Mouse (Mus musculus): ENCODE results near the gene Rnf227. TPM values are rescaled to one million over a fixed set of nuclear protein-coding genes. Genes with fewer than 3 reads are reported as not detected.
A peak's percentile ranks its signal among the peaks of the same experiment; 100 is the strongest.

The Rnf227 gene
- polyA plus RNA-seq, 1 experiment = 135 TPM

DNA sequence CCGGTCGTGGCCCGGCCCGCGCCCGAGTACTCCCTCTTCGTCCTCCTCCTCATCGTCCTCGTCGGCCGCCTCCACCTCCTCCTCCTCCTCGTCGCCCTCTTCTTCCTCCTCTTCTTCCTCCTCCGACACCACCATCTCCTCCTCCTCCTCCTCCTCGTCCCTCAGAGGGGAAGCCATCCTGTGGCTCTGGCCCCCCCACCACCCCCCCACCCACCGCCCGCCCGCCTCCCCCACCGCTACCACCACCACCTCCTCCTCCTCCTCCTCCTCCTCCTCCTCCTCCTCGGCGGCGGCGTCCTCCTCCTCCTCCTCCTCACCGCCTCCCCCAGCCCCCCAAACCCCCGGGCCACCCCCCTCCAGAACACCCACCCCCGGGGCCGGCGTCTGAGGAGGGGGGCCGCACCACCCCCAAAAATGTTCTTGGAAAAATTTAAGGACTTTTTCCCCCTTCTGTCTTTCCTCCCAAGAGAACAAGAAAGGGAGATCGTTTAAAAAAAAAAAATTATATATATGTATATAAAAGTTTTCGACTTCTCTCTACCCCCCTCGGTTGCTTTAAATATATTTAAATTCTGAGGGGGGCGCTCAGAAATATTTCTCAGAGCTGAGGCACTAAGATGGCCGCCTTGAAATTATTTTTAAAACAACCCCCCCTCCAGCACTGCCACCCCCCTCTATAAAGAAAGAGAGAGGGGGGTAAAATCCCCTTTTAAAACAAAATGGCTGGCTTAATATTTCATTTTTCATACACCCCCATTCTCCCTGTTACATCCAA lies 29.1 kb downstream of the Rnf227 start, which contains the start of gene Chd3:
Gene Chd3, minus strand, starts transcription at position 192 of the 775 bp plus-strand sequence.
- peak within 1 kb of the TSS; percentile 49 for H3K27ac ChIP-seq (ENCODE audit: insufficient read depth, low read length)
- peak within 1 kb of the TSS; percentile 90 for H3K4me3 ChIP-seq (replicated peaks; ENCODE audit: insufficient read depth, low read depth, low read length)
- TF ChIP-seq POLR2A (IDR thresholded peaks at IDR 0.05; ENCODE audit: borderline replicate concordance, insufficient read depth, low read length) (no peak), CTCF (IDR thresholded peaks at IDR 0.05; ENCODE audit: borderline replicate concordance, insufficient read depth, low read depth, low read length) (no peak)
- H3K4me1 ChIP-seq (ENCODE audit: control insufficient read depth, insufficient read depth, low read length) = peaks cover 43% of the 10 kb centered on the region
- DNase-seq = no peak
- 2% methylated on average over 13 of the region's 34 CpGs for WGBS
- no peaks in the 10 kb centered on the region for H3K27me3 ChIP-seq (ENCODE audit: control insufficient read depth, insufficient read depth, low read length)

DNA sequence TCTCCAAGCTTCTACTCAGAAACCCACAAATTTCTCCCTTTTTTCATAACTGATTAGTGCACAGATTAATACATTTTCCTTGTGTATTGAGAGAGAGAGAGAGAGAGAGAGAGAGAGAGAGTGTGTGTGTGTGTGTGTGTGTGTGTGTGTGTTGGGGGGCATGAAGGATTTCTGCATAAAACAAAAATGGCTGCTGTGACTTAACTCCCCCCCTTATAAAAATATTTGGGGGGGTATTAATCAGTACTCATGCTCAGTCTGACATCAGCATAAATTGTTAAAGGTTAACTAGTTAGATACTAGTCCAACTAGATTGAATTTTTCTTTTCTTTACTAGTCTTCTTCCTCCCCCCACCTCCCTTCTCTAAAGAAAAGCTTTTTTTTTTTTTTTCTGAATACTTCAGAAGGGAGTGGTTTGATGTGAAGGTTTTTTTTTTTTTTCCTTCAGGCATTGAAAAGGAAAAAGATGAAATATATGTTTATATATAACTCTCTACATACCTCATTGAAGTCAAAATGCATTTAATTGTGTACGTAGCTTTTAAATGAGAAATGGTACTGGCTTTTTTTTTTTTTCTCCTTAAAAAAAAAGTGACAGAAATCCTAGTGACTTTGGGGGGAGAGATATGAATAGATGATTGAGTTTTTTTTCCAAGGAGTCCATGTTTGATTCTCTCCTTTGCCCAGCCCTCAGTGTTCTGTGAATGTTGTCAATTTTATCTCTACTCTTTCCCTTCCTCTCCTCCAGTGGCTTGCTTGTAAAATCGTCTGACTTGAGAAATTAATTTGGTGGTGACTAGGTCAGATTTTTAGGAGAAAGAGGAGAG lies 29.9 kb downstream of the Rnf227 start:
- Histone ChIP-seq H3K27ac (ENCODE audit: insufficient read depth, low read length) (no peak overlapping the region), H3K27me3 (ENCODE audit: control insufficient read depth, insufficient read depth, low read length) (no peaks in the 10 kb centered on the region), H3K4me3 (replicated peaks; ENCODE audit: insufficient read depth, low read depth, low read length) (no peak overlapping the region), H3K4me1 (ENCODE audit: control insufficient read depth, insufficient read depth, low read length) (peaks cover 35% of the 10 kb centered on the region)
- WGBS = 75% methylated on average over 2 of the region's 2 CpGs
- TF ChIP-seq POLR2A (IDR thresholded peaks at IDR 0.05; ENCODE audit: borderline replicate concordance, insufficient read depth, low read length) (no peak), CTCF (IDR thresholded peaks at IDR 0.05; ENCODE audit: borderline replicate concordance, insufficient read depth, low read depth, low read length) (no peak)
- no peak for DNase-seq

DNA sequence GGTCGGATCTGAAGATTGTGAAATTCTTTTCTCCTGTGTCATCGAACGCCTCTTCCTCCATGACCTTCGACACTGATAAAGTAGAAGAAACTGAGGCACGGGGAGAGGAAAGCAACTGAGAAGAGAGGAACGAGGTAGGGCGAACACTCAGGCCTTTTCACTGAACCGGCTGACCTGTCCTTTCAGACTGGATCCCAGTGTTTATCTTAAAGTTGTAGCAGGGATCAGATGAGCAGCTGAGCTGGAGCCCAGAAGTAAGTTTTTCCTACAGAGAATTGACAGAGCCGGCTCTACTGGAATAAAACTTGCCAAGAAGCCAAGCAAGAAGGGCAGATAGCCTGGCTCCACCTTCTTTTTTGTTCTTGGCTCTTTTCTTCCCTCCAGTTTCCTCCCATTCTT lies 30.6 kb downstream of the Rnf227 start:
- no peak for DNase-seq
- no peak for TF ChIP-seq CTCF (IDR thresholded peaks at IDR 0.05; ENCODE audit: borderline replicate concordance, insufficient read depth, low read depth, low read length)
- TF ChIP-seq POLR2A (IDR thresholded peaks at IDR 0.05; ENCODE audit: borderline replicate concordance, insufficient read depth, low read length) = no peak
- no peak overlapping the region for H3K4me3 ChIP-seq (replicated peaks; ENCODE audit: insufficient read depth, low read depth, low read length)
- no peaks in the 10 kb centered on the region for H3K27me3 ChIP-seq (ENCODE audit: control insufficient read depth, insufficient read depth, low read length)
- H3K27ac ChIP-seq (ENCODE audit: insufficient read depth, low read length) = no peak overlapping the region
- H3K4me1 ChIP-seq (ENCODE audit: control insufficient read depth, insufficient read depth, low read length) = peaks cover 29% of the 10 kb centered on the region
- WGBS = 71% methylated on average over 9 of the region's 9 CpGs

- no peak for TF ChIP-seq POLR2A (IDR thresholded peaks at IDR 0.05; ENCODE audit: borderline replicate concordance, insufficient read depth, low read length)
- no peak for TF ChIP-seq CTCF (IDR thresholded peaks at IDR 0.05; ENCODE audit: borderline replicate concordance, insufficient read depth, low read depth, low read length)
- no peak for DNase-seq
- Histone ChIP-seq H3K27me3 (ENCODE audit: control insufficient read depth, insufficient read depth, low read length) (no peaks in the 10 kb centered on the region), H3K27ac (ENCODE audit: insufficient read depth, low read length) (peak overlapping the region; percentile 3; the same call in 1 of the 2 replicates), H3K4me1 (ENCODE audit: control insufficient read depth, insufficient read depth, low read length) (peaks cover 24% of the 10 kb centered on the region), H3K4me3 (replicated peaks; ENCODE audit: insufficient read depth, low read depth, low read length) (no peak overlapping the region)
- WGBS = 33% methylated on average over 12 of the region's 12 CpGs
Observed at GRCm38 (mm10) chr11:69371601-69372000, 31.3 kb downstream of the Rnf227 start.

DNA sequence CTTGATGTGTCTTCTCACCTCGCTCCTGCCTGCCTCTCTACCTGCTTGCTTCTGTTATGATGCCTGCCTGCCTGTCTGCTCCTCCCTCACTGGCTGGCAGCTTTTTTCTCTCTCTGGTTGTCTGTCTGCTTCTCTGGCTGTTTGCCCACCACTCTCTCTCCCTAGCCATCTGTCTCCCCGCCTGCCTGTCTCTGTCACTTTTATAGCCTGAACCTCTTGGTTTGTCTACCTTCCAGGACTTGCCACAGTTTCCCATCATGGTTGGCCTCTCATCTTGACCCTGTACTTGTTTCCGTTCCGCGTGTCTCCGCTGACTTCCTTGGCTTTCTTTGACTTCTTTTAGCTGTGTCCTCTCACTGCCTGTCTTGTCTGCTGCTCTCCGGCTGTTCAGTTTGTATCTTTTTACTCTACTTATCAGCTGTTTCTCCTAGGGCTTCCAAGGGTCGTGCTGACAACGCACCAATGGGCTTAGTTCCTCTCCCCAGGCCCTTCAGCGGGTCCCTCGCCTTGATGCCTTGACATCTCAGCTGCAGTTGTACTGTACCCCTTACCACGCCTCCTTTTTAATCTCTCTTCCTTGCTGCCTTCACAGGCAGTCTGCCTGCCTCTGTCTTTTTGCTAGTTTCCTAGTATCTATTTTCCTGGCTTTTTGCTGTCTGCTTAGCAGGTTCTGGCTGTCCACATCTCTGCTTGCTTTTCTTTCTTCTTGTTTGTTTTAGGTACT lies 32.0 kb downstream of the Rnf227 start:
- DNase-seq = peak; percentile 91 to 96
- Histone ChIP-seq H3K27me3 (ENCODE audit: control insufficient read depth, insufficient read depth, low read length) (no peaks in the 10 kb centered on the region), H3K4me1 (ENCODE audit: control insufficient read depth, insufficient read depth, low read length) (peaks cover 24% of the 10 kb centered on the region), H3K27ac (ENCODE audit: insufficient read depth, low read length) (peak overlapping the region; percentile 72), H3K4me3 (replicated peaks; ENCODE audit: insufficient read depth, low read depth, low read length) (peak overlapping the region; percentile 15)
- TF ChIP-seq CTCF (IDR thresholded peaks at IDR 0.05; ENCODE audit: borderline replicate concordance, insufficient read depth, low read depth, low read length) (no peak), POLR2A (IDR thresholded peaks at IDR 0.05; ENCODE audit: borderline replicate concordance, insufficient read depth, low read length) (peak; percentile 29; the same call in 1 of the 2 replicates)
- 7% methylated on average over 12 of the region's 12 CpGs for WGBS

- Histone ChIP-seq H3K4me1 (ENCODE audit: control insufficient read depth, insufficient read depth, low read length) (peaks cover 23% of the 10 kb centered on the region), H3K27ac (ENCODE audit: insufficient read depth, low read length) (no peak overlapping the region; the same call in 1 of the 2 replicates), H3K27me3 (ENCODE audit: control insufficient read depth, insufficient read depth, low read length) (no peaks in the 10 kb centered on the region), H3K4me3 (replicated peaks; ENCODE audit: insufficient read depth, low read depth, low read length) (no peak overlapping the region)
- WGBS = 63% methylated on average over 3 of the region's 3 CpGs
- DNase-seq = no peak
- no peak for TF ChIP-seq POLR2A (IDR thresholded peaks at IDR 0.05; ENCODE audit: borderline replicate concordance, insufficient read depth, low read length)
- peak; percentile 30; the same call in 1 of the 2 replicates for TF ChIP-seq CTCF (IDR thresholded peaks at IDR 0.05; ENCODE audit: borderline replicate concordance, insufficient read depth, low read depth, low read length)
Observed at GRCm38 (mm10) chr11:69372780-69373170, 32.5 kb downstream of the Rnf227 start.

DNA sequence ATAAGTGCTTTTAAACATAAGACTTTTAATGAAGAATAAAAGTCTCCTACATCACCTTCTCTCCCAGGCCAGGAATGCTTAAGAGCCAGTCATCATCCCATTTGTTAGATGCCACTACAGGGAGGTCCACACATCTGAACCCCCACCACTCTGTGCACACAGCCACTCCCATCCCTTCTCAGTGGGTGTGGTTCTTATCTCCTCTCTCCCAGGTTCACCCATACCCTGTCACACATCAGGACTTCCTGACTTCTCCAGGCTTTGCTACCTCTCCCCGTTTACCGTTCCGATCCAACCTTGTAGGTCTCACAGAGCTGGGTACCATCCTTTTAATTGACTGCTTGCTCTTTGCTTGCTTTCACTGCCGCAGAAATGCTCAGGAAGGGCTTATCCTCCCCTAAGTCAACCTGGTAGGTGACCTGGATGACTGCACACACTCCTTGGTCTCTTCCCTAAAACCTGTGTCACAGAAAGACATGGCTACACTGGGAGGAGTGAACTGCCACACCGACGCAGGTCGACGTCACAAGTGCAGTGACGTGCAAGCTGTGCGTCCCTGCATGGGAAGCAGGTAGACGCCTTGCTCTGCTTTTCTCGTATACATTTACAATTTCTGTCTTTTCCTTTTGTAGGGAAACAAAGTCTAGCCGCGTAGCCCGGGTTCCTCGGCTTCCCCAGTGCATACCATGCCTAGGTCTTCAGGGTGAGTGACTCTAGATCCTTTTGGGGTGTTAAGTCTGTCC lies 33.1 kb downstream of the Rnf227 start:
- Histone ChIP-seq H3K4me3 (replicated peaks; ENCODE audit: insufficient read depth, low read depth, low read length) (no peak overlapping the region), H3K27me3 (ENCODE audit: control insufficient read depth, insufficient read depth, low read length) (no peaks in the 10 kb centered on the region), H3K27ac (ENCODE audit: insufficient read depth, low read length) (no peak overlapping the region), H3K4me1 (ENCODE audit: control insufficient read depth, insufficient read depth, low read length) (peaks cover 17% of the 10 kb centered on the region)
- no peak for DNase-seq
- TF ChIP-seq CTCF (IDR thresholded peaks at IDR 0.05; ENCODE audit: borderline replicate concordance, insufficient read depth, low read depth, low read length) = no peak
- TF ChIP-seq POLR2A (IDR thresholded peaks at IDR 0.05; ENCODE audit: borderline replicate concordance, insufficient read depth, low read length) = no peak
- WGBS = 94% methylated on average over 16 of the region's 16 CpGs

Data from cerebellum, adult 2 months (tissue).